Mouse (Mus musculus) lung, adult 18-20 months (tissue): ENCODE measurements around the gene Ltb4r2.

Experiments used
- DNase-seq, 2 experiments: peaks; one replicate each; pipeline ENCODE4 v3.0.0; 2022; ENCODE audit warnings: mixed read lengths in 2 of 2

The Ltb4r2 gene

GRCm38 (mm10) chr14:55761163-55761562, at the start of gene Ltb4r2:
TSS of gene Ltb4r2 (plus strand) at chr14:55761428.
- DNase-seq: no peak

GRCm38 (mm10) chr14:55711786-55712185, 49.4 kb upstream of the Ltb4r2 start:
- DNase-seq: no peak

GRCm38 (mm10) chr14:55713007-55713728, 48.1 kb upstream of the Ltb4r2 start:
- DNase-seq: peak; percentile 82 to 88

- peak in 1 of 2 experiments; percentile 33 for DNase-seq
Observed at GRCm38 (mm10) chr14:55713729-55714122, 47.5 kb upstream of the Ltb4r2 start, which contains the start of gene Tgm1. TSS of gene Tgm1 (minus strand) at chr14:55713926.

GRCm38 (mm10) chr14:55714893-55715292, 46.3 kb upstream of the Ltb4r2 start:
- peak; percentile 68 to 80 for DNase-seq

- no peak for DNase-seq
Observed at GRCm38 (mm10) chr14:55716271-55716670, 45.0 kb upstream of the Ltb4r2 start.

GRCm38 (mm10) chr14:55716884-55717283, 44.3 kb upstream of the Ltb4r2 start:
- DNase-seq: no peak

GRCm38 (mm10) chr14:55719737-55720136, 41.5 kb upstream of the Ltb4r2 start:
- DNase-seq: no peak

GRCm38 (mm10) chr14:55720666-55721065, 40.6 kb upstream of the Ltb4r2 start:
- DNase-seq: no peak

GRCm38 (mm10) chr14:55721076-55721475, 40.2 kb upstream of the Ltb4r2 start:
- DNase-seq: no peak

- DNase-seq: peak; percentile 91 to 94
Observed at GRCm38 (mm10) chr14:55721700-55722437, 39.4 kb upstream of the Ltb4r2 start, which contains the start of gene Rabggta. TSS of gene Rabggta (minus strand) at chr14:55722263.

- DNase-seq: no peak
Observed at GRCm38 (mm10) chr14:55722438-55722945, 38.7 kb upstream of the Ltb4r2 start.

GRCm38 (mm10) chr14:55723433-55723832, 37.8 kb upstream of the Ltb4r2 start:
- DNase-seq: no peak

GRCm38 (mm10) chr14:55724411-55724871, 36.8 kb upstream of the Ltb4r2 start:
- DNase-seq: peak; percentile 66 to 82

GRCm38 (mm10) chr14:55726261-55726660, 35.0 kb upstream of the Ltb4r2 start:
- no peak for DNase-seq

- DNase-seq: peak; percentile 34 to 56
Observed at GRCm38 (mm10) chr14:55727889-55728685, 33.1 kb upstream of the Ltb4r2 start.

GRCm38 (mm10) chr14:55730116-55730515, 31.1 kb upstream of the Ltb4r2 start:
- no peak for DNase-seq

GRCm38 (mm10) chr14:55730531-55731032, 30.6 kb upstream of the Ltb4r2 start:
- DNase-seq: no peak

- DNase-seq: no peak
Observed at GRCm38 (mm10) chr14:55733889-55734288, 27.3 kb upstream of the Ltb4r2 start.

GRCm38 (mm10) chr14:55734869-55735268, 26.4 kb upstream of the Ltb4r2 start:
- no peak for DNase-seq

- no peak for DNase-seq
Observed at GRCm38 (mm10) chr14:55735334-55735733, 25.9 kb upstream of the Ltb4r2 start.

- DNase-seq: no peak
Observed at GRCm38 (mm10) chr14:55735758-55736157, 25.5 kb upstream of the Ltb4r2 start.
